Comparison of ENCODE assay signal across 8 mouse cellular contexts in genomic region chr1:172082899-172083445, GRCm38 (mm10). TPM values are rescaled to one million over a fixed set of nuclear protein-coding genes. Genes with fewer than 3 reads are reported as not detected.
DNase-seq lines count a peak whose midpoint lies in the region; ATAC-seq and TF ChIP-seq lines count a peak whose summit lies in the region.

No protein-coding gene starts in this region.

- peak overlapping the region; percentile 85 for H3K27ac ChIP-seq in liver, adult 2 months (replicated peaks; ENCODE audit: insufficient read depth, low read depth, low read length)
- H3K27ac ChIP-seq in embryonic facial prominence, embryonic 13.5 days, result 0 out of 2 replicates have a peak overlapping the region, but pooled peaks have one; percentile 39
- H3K27ac ChIP-seq in intestine, postnatal 0 days (ENCODE audit: low read depth, low read length), result peak overlapping the region; percentile 89
- peak overlapping the region; percentile 87 for H3K27ac ChIP-seq in neural tube, embryonic 13.5 days (replicated peaks)

- no peaks in the 10 kb centered on the region for H3K27me3 ChIP-seq in liver, adult 2 months (ENCODE audit: control insufficient read depth, insufficient read depth, low read length)
- H3K27me3 ChIP-seq in embryonic facial prominence, embryonic 13.5 days, result no peaks in the 10 kb centered on the region
- no peaks in the 10 kb centered on the region for H3K27me3 ChIP-seq in intestine, postnatal 0 days (replicated peaks; ENCODE audit: control insufficient read depth, insufficient read depth, low read length)
- no peaks in the 10 kb centered on the region for H3K27me3 ChIP-seq in neural tube, embryonic 13.5 days

- no peak for DNase-seq in liver, adult 2 months (ENCODE audit: extremely low read depth, low read depth, low spot score)
- DNase-seq in liver, result no peak
- DNase-seq in gastrocnemius, adult 18-20 months (ENCODE audit: low spot score), result no peak
- no peak for DNase-seq in adrenal gland, adult 8-10 months
- no peak for DNase-seq in retina, embryonic 14.5 days (ENCODE audit: low spot score)

- no peak for TF ChIP-seq CTCF in liver, adult 2 months (IDR thresholded peaks at IDR 0.05; ENCODE audit: low read depth, low read length)
- TF ChIP-seq CTCF in intestine, postnatal 0 days (IDR thresholded peaks at IDR 0.05; ENCODE audit: low read depth), result no peak

- H3K9me3 ChIP-seq in embryonic facial prominence, embryonic 13.5 days, result no peaks in the 10 kb centered on the region
- no peaks in the 10 kb centered on the region for H3K9me3 ChIP-seq in intestine, postnatal 0 days (ENCODE audit: control insufficient read depth)
- H3K9me3 ChIP-seq in neural tube, embryonic 13.5 days, result no peaks in the 10 kb centered on the region

- H3K4me3 ChIP-seq in liver, adult 2 months (ENCODE audit: insufficient read depth, low read depth, low read length), result peak overlapping the region; percentile 96
- H3K4me3 ChIP-seq in embryonic facial prominence, embryonic 13.5 days, result peak overlapping the region; percentile 90
- H3K4me3 ChIP-seq in intestine, postnatal 0 days (ENCODE audit: low read depth, low read length), result peak overlapping the region; percentile 84
- H3K4me3 ChIP-seq in neural tube, embryonic 13.5 days, result peak overlapping the region; percentile 90

- peaks cover 32% of the 10 kb centered on the region for H3K79me2 ChIP-seq in liver, adult 2 months (ENCODE audit: control insufficient read depth, insufficient read depth, low read length)

- ATAC-seq in embryonic facial prominence, embryonic 13.5 days (ENCODE audit: insufficient number of reproducible peaks, insufficient read depth, low FRiP score, low TSS enrichment, low read depth), result peak; percentile 17; the same call in 1 of the 2 replicates
- peak; percentile 65 for ATAC-seq in intestine, postnatal 0 days
- ATAC-seq in neural tube, embryonic 13.5 days (ENCODE audit: low read depth), result peak; percentile 82

- H3K4me1 ChIP-seq in liver, adult 2 months (ENCODE audit: control insufficient read depth, insufficient read depth, low read length), result peaks cover 9% of the 10 kb centered on the region; the same call in 1 of the 2 replicates
- H3K4me1 ChIP-seq in embryonic facial prominence, embryonic 13.5 days, result peaks cover 20% of the 10 kb centered on the region
- peaks cover 7% of the 10 kb centered on the region; the same call in 1 of the 2 replicates for H3K4me1 ChIP-seq in intestine, postnatal 0 days (replicated peaks; ENCODE audit: control insufficient read depth, insufficient read depth, low read length)
- H3K4me1 ChIP-seq in neural tube, embryonic 13.5 days (replicated peaks), result peaks cover 33% of the 10 kb centered on the region

- H3K4me2 ChIP-seq in embryonic facial prominence, embryonic 13.5 days, result peak overlapping the region; percentile 66
- peak overlapping the region; percentile 71 for H3K4me2 ChIP-seq in intestine, postnatal 0 days (replicated peaks; ENCODE audit: low read depth)
- peak overlapping the region; percentile 90 for H3K4me2 ChIP-seq in neural tube, embryonic 13.5 days

- H3K9ac ChIP-seq in liver, adult 2 months (ENCODE audit: low read depth, low read length), result peak overlapping the region; percentile 92
- peak overlapping the region; percentile 90 for H3K9ac ChIP-seq in embryonic facial prominence, embryonic 13.5 days
- H3K9ac ChIP-seq in intestine, postnatal 0 days (ENCODE audit: low read depth, low read length), result peak overlapping the region; percentile 88
- peak overlapping the region; percentile 93 for H3K9ac ChIP-seq in neural tube, embryonic 13.5 days

- peaks cover 22% of the 10 kb centered on the region for H3K36me3 ChIP-seq in liver, adult 2 months (ENCODE audit: control insufficient read depth, insufficient read depth, low read length)
- peaks cover 22% of the 10 kb centered on the region for H3K36me3 ChIP-seq in embryonic facial prominence, embryonic 13.5 days
- H3K36me3 ChIP-seq in intestine, postnatal 0 days (ENCODE audit: control insufficient read depth, insufficient read depth), result peaks cover 17% of the 10 kb centered on the region
- H3K36me3 ChIP-seq in neural tube, embryonic 13.5 days, result peaks cover 23% of the 10 kb centered on the region

- TF ChIP-seq POLR2A in liver, adult 2 months (IDR thresholded peaks at IDR 0.05; ENCODE audit: extremely low read depth, insufficient read depth, low read length), result no peak

- under 1% methylated on average over 24 of the region's 24 CpGs for WGBS in liver, adult 2 months
- 1% methylated on average over 24 of the region's 24 CpGs for WGBS in embryonic facial prominence, embryonic 13.5 days
- under 1% methylated on average over 24 of the region's 24 CpGs for whole genome bisulfite sequencing in intestine, postnatal 0 days
- 3% methylated on average over 24 of the region's 24 CpGs for WGBS in neural tube, embryonic 13.5 days

RNA-seq across cellular contexts. Expression of gene Ncstn, which starts 0.4 kb away (rescaled TPM):
- 28.9 and 38.8 TPM in 2 replicates for total RNA-seq in liver, adult 2 months (2014; rRNA removed)
- polyA plus RNA-seq in liver, adult 2 months (2012; rRNA removed), result 35.7 and 50.1 TPM in 2 replicates
- 103 and 106 TPM in 2 replicates for polyA plus RNA-seq in embryonic facial prominence, embryonic 13.5 days (2015; fragmentation: Nextera tagmentation; extraction: Ambion mirVana)
- polyA plus RNA-seq in intestine, postnatal 0 days (2015; fragmentation: Nextera tagmentation; extraction: Ambion mirVana), result 110 and 115 TPM in 2 replicates
- polyA plus RNA-seq in neural tube, embryonic 13.5 days (2015; fragmentation: Nextera tagmentation; extraction: Ambion mirVana), result 123 and 124 TPM in 2 replicates
- 10 to 100 TPM; 24.7 to 24.8 TPM for total RNA-seq in gastrocnemius, adult 18-20 months (2021)
- total RNA-seq in adrenal gland, adult 8-10 months (2022), result 100 to 1,000 TPM; 110 to 135 (median 124) TPM

RNA-seq across cellular contexts. Expression of gene Copa, which starts 0.6 kb away (rescaled TPM):
- total RNA-seq in liver, adult 2 months (2014; rRNA removed), result 108 and 125 TPM in 2 replicates
- polyA plus RNA-seq in liver, adult 2 months (2012; rRNA removed), result 25.7 and 31.7 TPM in 2 replicates
- 216 and 239 TPM in 2 replicates for polyA plus RNA-seq in embryonic facial prominence, embryonic 13.5 days (2015; fragmentation: Nextera tagmentation; extraction: Ambion mirVana)
- 133 and 139 TPM in 2 replicates for polyA plus RNA-seq in intestine, postnatal 0 days (2015; fragmentation: Nextera tagmentation; extraction: Ambion mirVana)
- 183 and 199 TPM in 2 replicates for polyA plus RNA-seq in neural tube, embryonic 13.5 days (2015; fragmentation: Nextera tagmentation; extraction: Ambion mirVana)
- 10 to 100 TPM; 85.8 to 86.6 TPM for total RNA-seq in gastrocnemius, adult 18-20 months (2021)
- total RNA-seq in adrenal gland, adult 8-10 months (2022), result 100 to 1,000 TPM; 180 to 214 (median 195) TPM

RNA-seq across cellular contexts. Expression of gene Nhlh1, which starts 25.6 kb away (rescaled TPM):
- not detected in 2 replicates for total RNA-seq in liver, adult 2 months (2014; rRNA removed)
- polyA plus RNA-seq in liver, adult 2 months (2012; rRNA removed), result not detected in 2 replicates
- polyA plus RNA-seq in embryonic facial prominence, embryonic 13.5 days (2015; fragmentation: Nextera tagmentation; extraction: Ambion mirVana), result 0.66 and 1.5 TPM in 2 replicates
- polyA plus RNA-seq in intestine, postnatal 0 days (2015; fragmentation: Nextera tagmentation; extraction: Ambion mirVana), result 0.05 TPM in 1 of 2 replicates, not detected in the other
- 10.4 and 10.8 TPM in 2 replicates for polyA plus RNA-seq in neural tube, embryonic 13.5 days (2015; fragmentation: Nextera tagmentation; extraction: Ambion mirVana)
- total RNA-seq in gastrocnemius, adult 18-20 months (2021), result not detected
- total RNA-seq in adrenal gland, adult 8-10 months (2022), result not detected

RNA-seq across cellular contexts. Expression of gene Pex19, which starts 43.6 kb away (rescaled TPM):
- total RNA-seq in liver, adult 2 months (2014; rRNA removed), result 87.3 and 92.5 TPM in 2 replicates
- polyA plus RNA-seq in liver, adult 2 months (2012; rRNA removed), result 99.3 and 113 TPM in 2 replicates
- 133 and 152 TPM in 2 replicates for polyA plus RNA-seq in embryonic facial prominence, embryonic 13.5 days (2015; fragmentation: Nextera tagmentation; extraction: Ambion mirVana)
- polyA plus RNA-seq in intestine, postnatal 0 days (2015; fragmentation: Nextera tagmentation; extraction: Ambion mirVana), result 132 and 134 TPM in 2 replicates
- 163 and 164 TPM in 2 replicates for polyA plus RNA-seq in neural tube, embryonic 13.5 days (2015; fragmentation: Nextera tagmentation; extraction: Ambion mirVana)
- 10 to 100 TPM; 74.8 to 76.0 TPM for total RNA-seq in gastrocnemius, adult 18-20 months (2021)
- 100 to 1,000 TPM in 3 of 4 experiments, 10 to 100 TPM in 1; 99.8 to 153 (median 120) TPM for total RNA-seq in adrenal gland, adult 8-10 months (2022)

RNA-seq across cellular contexts. Expression of gene Vangl2, which starts 54.7 kb away (rescaled TPM):
- total RNA-seq in liver, adult 2 months (2014; rRNA removed), result 0.20 and 0.28 TPM in 2 replicates
- 0.49 and 0.55 TPM in 2 replicates for polyA plus RNA-seq in liver, adult 2 months (2012; rRNA removed)
- polyA plus RNA-seq in embryonic facial prominence, embryonic 13.5 days (2015; fragmentation: Nextera tagmentation; extraction: Ambion mirVana), result 22.1 and 25.2 TPM in 2 replicates
- polyA plus RNA-seq in intestine, postnatal 0 days (2015; fragmentation: Nextera tagmentation; extraction: Ambion mirVana), result 2.8 and 3.3 TPM in 2 replicates
- 46.8 and 50.5 TPM in 2 replicates for polyA plus RNA-seq in neural tube, embryonic 13.5 days (2015; fragmentation: Nextera tagmentation; extraction: Ambion mirVana)
- under 1 TPM; 0.34 to 0.55 TPM for total RNA-seq in gastrocnemius, adult 18-20 months (2021)
- total RNA-seq in adrenal gland, adult 8-10 months (2022), result 1 to 10 TPM; 4.8 to 7.7 (median 5.1) TPM

Comparison
In these comparisons a context has a peak if more than half of its experiments do, and no peak if none do; other contexts are left out.
1. H3K27ac ChIP-seq: peak in every context shown above with its lines; median percentile 89 in intestine, postnatal 0 days; 87 in neural tube, embryonic 13.5 days; 85 in liver, adult 2 months; 39 in embryonic facial prominence, embryonic 13.5 days.
2. ATAC-seq: peak in every context shown above with its lines; median percentile 82 in neural tube, embryonic 13.5 days; 65 in intestine, postnatal 0 days; 17 in embryonic facial prominence, embryonic 13.5 days.